In the genomic region with DNA sequence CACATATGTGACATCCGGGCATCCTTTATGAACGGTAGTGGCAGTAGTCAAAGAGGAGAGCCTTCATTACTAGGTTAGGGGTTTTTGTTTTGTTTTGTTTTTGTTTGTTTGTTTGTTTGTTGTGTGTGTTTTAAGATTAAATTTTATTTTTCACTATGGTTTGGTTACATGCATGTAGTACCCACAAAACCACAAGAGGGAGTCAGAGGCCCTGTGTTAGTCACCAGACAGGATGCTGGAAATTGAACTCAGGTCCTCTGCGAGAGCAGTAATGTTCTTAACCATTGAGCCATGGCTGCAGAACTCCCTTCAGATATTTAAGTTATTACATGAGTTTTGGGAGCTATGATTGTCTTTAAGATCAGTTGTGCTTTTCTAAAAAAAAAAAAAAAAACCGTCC, we compare ENCODE assay signal across 18 mouse cellular contexts.
A peak's percentile ranks its signal among the peaks of the same experiment; 100 is the strongest.
DNase-seq lines count a peak whose midpoint lies in the region; ATAC-seq and TF ChIP-seq lines count a peak whose summit lies in the region.
"Had no signal": no experiment of that assay in that cellular context is flagged by ENCODE, and none has a peak within 500 bp of the region (broad histone marks: within the 10 kb centered on the region; RNA-seq: fewer than 3 reads in every experiment).

No protein-coding gene starts in this region.

- WGBS in forebrain, postnatal 0 days, result 84% methylated on average over 4 of the region's 4 CpGs
- 89% methylated on average over 4 of the region's 4 CpGs for WGBS in forebrain, embryonic 11.5 days
- WGBS in kidney, adult 2 months, result 81% methylated on average over 4 of the region's 4 CpGs

- TF ChIP-seq POLR2A in kidney, adult 2 months (IDR thresholded peaks at IDR 0.05; ENCODE audit: low read depth, low read length), result no peak

- no peak overlapping the region for H3K4me2 ChIP-seq in forebrain, postnatal 0 days (ENCODE audit: low read depth)
- H3K4me2 ChIP-seq in forebrain, embryonic 11.5 days (ENCODE audit: low read depth, low read length, severe bottlenecking), result no peak overlapping the region
- H3K4me2 ChIP-seq: embryonic facial prominence, embryonic 13.5 days; hindbrain, embryonic 13.5 days; neural tube, embryonic 12.5 days had no signal

- H3K4me3 ChIP-seq in forebrain, postnatal 0 days (ENCODE audit: low read depth, low read length), result no peak overlapping the region
- no peak overlapping the region for H3K4me3 ChIP-seq in forebrain, embryonic 11.5 days (ENCODE audit: low read depth, low read length)
- H3K4me3 ChIP-seq in kidney, adult 2 months (ENCODE audit: insufficient read depth, low read depth, low read length), result no peak overlapping the region
- H3K4me3 ChIP-seq: embryonic facial prominence, embryonic 13.5 days; heart, embryonic 10.5 days; hindbrain, embryonic 13.5 days; neural tube, embryonic 12.5 days had no signal

- peaks cover 5% of the 10 kb centered on the region; the same call in 1 of the 2 replicates for H3K4me1 ChIP-seq in forebrain, postnatal 0 days (ENCODE audit: insufficient read depth)
- no peaks in the 10 kb centered on the region for H3K4me1 ChIP-seq in forebrain, embryonic 11.5 days (replicated peaks; ENCODE audit: control insufficient read depth, insufficient read depth, low read length)
- H3K4me1 ChIP-seq in kidney, adult 2 months (ENCODE audit: control insufficient read depth, insufficient read depth, low read length), result no peaks in the 10 kb centered on the region
- H3K4me1 ChIP-seq: embryonic facial prominence, embryonic 13.5 days; heart, embryonic 10.5 days; hindbrain, embryonic 13.5 days; neural tube, embryonic 12.5 days had no signal

- no peak overlapping the region for H3K9ac ChIP-seq in forebrain, postnatal 0 days
- no peak overlapping the region for H3K9ac ChIP-seq in forebrain, embryonic 11.5 days (ENCODE audit: low read length)
- H3K9ac ChIP-seq: embryonic facial prominence, embryonic 13.5 days; hindbrain, embryonic 13.5 days; neural tube, embryonic 12.5 days had no signal

- no peaks in the 10 kb centered on the region for H3K27me3 ChIP-seq in forebrain, postnatal 0 days (ENCODE audit: insufficient read depth, low read length)
- no peaks in the 10 kb centered on the region for H3K27me3 ChIP-seq in forebrain, embryonic 11.5 days (ENCODE audit: control insufficient read depth, insufficient read depth, low read length)
- no peaks in the 10 kb centered on the region for H3K27me3 ChIP-seq in kidney, adult 2 months (replicated peaks; ENCODE audit: control insufficient read depth, insufficient read depth, low read length)
- H3K27me3 ChIP-seq: embryonic facial prominence, embryonic 13.5 days; hindbrain, embryonic 13.5 days; neural tube, embryonic 12.5 days had no signal

- no peaks in the 10 kb centered on the region for H3K36me3 ChIP-seq in forebrain, postnatal 0 days (ENCODE audit: insufficient read depth)
- H3K36me3 ChIP-seq in forebrain, embryonic 11.5 days (ENCODE audit: control insufficient read depth, insufficient read depth, low read length), result no peaks in the 10 kb centered on the region
- no peaks in the 10 kb centered on the region for H3K36me3 ChIP-seq in kidney, adult 2 months (ENCODE audit: control insufficient read depth, insufficient read depth, low read length)
- H3K36me3 ChIP-seq: embryonic facial prominence, embryonic 13.5 days; heart, embryonic 10.5 days; hindbrain, embryonic 13.5 days; neural tube, embryonic 12.5 days had no signal

- DNase-seq in forebrain, postnatal 0 days, result no peak
- DNase-seq in forebrain, embryonic 11.5 days (ENCODE audit: low spot score), result no peak
- DNase-seq in kidney, adult 2 months, result peak; percentile 3
- DNase-seq in kidney, postnatal 14 days, result no peak
- DNase-seq in retina, embryonic 14.5 days (ENCODE audit: low spot score), result peak; percentile 16
- no peak for DNase-seq in retina, postnatal 1 day
- no peak for DNase-seq in cerebellum, postnatal 10 days
- no peak for DNase-seq in Muller cell, postnatal 12 days (ENCODE audit: inconsistent ontology term)
- DNase-seq: adrenal gland, postnatal 36 days; cerebellum, adult 9-11 months; kidney, adult 8-10 months; lung, adult 18-20 months; thymus, adult 2 months had no signal

- no peaks in the 10 kb centered on the region for H3K9me3 ChIP-seq in forebrain, postnatal 0 days (ENCODE audit: low read length)
- H3K9me3 ChIP-seq in forebrain, embryonic 11.5 days (ENCODE audit: control insufficient read depth, low read length), result no peaks in the 10 kb centered on the region
- H3K9me3 ChIP-seq: embryonic facial prominence, embryonic 13.5 days; heart, embryonic 10.5 days; hindbrain, embryonic 13.5 days; neural tube, embryonic 12.5 days had no signal

- no peak overlapping the region for H3K27ac ChIP-seq in forebrain, postnatal 0 days (ENCODE audit: low read depth, low read length)
- H3K27ac ChIP-seq in forebrain, embryonic 11.5 days (ENCODE audit: low read depth, low read length), result no peak overlapping the region
- no peak overlapping the region for H3K27ac ChIP-seq in kidney, adult 2 months (ENCODE audit: insufficient read depth, low read depth, low read length)
- H3K27ac ChIP-seq: embryonic facial prominence, embryonic 13.5 days; heart, embryonic 10.5 days; hindbrain, embryonic 13.5 days; neural tube, embryonic 12.5 days had no signal

- peak; percentile 39 for TF ChIP-seq CTCF in forebrain, postnatal 0 days (IDR thresholded peaks at IDR 0.05; ENCODE audit: low read depth)
- TF ChIP-seq CTCF in kidney, adult 2 months (conservative IDR thresholded peaks at IDR 0.05; ENCODE audit: insufficient read depth, insufficient read length, low read depth, low read length), result no peak

- ATAC-seq in forebrain, postnatal 0 days, result no peak
- ATAC-seq in forebrain, embryonic 11.5 days (replicated peaks; ENCODE audit: low FRiP score), result no peak
- ATAC-seq: midbrain, embryonic 16.5 days had no signal

Comparison
In these comparisons a context has a peak if more than half of its experiments do, and no peak if none do; other contexts are left out.
1. DNase-seq: peak in kidney, adult 2 months (single experiment) and retina, embryonic 14.5 days (single experiment); none in forebrain, postnatal 0 days (single experiment), forebrain, embryonic 11.5 days (single experiment), kidney, postnatal 14 days (single experiment), retina, postnatal 1 day (single experiment), cerebellum, postnatal 10 days (0 of 2) and Muller cell, postnatal 12 days (single experiment).